Mouse (Mus musculus): Measurements from ENCODE around the gene Gngt2.

DNA sequence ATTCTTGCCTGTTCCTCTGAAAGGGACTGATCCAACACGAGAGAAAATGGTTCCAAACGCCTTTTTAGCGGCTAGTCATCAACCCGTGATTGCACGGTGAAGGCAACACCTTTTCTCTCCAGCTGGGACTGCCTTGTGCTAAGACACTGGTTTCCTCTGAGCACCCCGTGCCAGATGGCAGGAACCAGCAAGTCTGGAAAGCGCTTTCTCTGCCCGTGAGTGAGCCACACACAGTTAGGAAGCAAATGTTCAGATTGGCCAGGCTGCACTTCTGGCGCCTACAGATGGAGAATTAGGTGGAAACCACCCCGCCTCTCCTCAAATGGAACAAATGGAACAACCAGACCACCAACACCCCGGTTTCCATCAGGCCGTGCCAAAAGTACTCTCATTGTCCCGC lies 45.2 kb upstream of the Gngt2 start:
- TF ChIP-seq CTCF (IDR thresholded peaks at IDR 0.05; ENCODE audit: insufficient read depth, low read length) (no peak), POLR2A (IDR thresholded peaks at IDR 0.05; ENCODE audit: borderline replicate concordance, extremely low read depth, low read depth, low read length) (no peak)

Data from lung, adult 2 months (tissue).